Mouse (Mus musculus) layer of hippocampus, adult 18-20 months (tissue): ENCODE measurements at regions not wholly inside any gene's neighbourhood (a gene's known extent, or its start where the extent isn't known, plus 50 kb on each side); places are given as distances from the start of the nearest gene placed in this dataset.

Experiments
- DNase-seq, 2 experiments: peaks; one replicate each; pipeline ENCODE4 v3.0.0; 2022; ENCODE audit warnings: low spot score in 2 of 2
- microRNA-seq, 2 experiments: library from miRNA; unstranded; fragments of <30 nt; microRNA quantifications; one replicate each; pipeline ENCODE4 v1.2.0; 2021

DNA sequence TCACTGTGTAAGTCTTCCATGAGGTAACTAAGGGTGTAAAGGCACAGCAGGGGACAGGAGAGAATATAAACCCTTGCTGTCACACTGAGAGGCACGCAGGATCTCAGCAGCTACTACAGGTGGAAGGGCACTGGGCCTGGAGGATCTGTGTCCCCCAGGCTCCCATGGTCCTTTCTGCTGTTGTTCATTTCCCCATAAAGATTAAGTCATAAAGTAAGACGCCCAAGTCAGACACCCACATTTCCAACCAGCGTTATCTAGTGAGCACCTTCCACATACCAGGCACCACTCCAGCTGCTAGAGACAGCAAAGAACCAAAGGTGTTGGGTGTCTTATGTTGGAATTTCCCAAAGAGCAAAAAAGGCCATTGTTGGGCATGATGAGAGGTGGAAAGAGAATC is 70.8 kb upstream of the Klf3 start:
- no peak for DNase-seq

DNA sequence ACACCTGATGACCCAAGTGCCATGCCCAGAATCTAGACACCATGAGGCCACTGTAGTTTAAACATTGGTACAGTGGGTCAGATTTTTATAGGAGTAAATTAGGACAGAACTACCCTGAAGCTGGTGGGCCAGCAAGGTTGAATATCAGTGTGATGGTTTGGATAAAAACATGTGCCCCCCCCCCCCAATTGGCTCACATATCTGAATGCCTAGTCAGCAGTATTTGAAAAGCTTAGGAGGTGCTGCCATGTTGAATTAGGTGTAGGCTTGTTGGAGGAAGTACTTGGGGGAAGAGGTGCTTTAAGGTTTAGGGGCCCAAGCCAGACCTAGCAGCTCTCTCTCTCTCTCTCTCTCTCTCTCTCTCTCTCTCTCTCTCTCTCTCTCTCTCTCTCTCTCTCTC is 66.2 kb upstream of the Klf3 start:
- no peak for DNase-seq

DNA sequence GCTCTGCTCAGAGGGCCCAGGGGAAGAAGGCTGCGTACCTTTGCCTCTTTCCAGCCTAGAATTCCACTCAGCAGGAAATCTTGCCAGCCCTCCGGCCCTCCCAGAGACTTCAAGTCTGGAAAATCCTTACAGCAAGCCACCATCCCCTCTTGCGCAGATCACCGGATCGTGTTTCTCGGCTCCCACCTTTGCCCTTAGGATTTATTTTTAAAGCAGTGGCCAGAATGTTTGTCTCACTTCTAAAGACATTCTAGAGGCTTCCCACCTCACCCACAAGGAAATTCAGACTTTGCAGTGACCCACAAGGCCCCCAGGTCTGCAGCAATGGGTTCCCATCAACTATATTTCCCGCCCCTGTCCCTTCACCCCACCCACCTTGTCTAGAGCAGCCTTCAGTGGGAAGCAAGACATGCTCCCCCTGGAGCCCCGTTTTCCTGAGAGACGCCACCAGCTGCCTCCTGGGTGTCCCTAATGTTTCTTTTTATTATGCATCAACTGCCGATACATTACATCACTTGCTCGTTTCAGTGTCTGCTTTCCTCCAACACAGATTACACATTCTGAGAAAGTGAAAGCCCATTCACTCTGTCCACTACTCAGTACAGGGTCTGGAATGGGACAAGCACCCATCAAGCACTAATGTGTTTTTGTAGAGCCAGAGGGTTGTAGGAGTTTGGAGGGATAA is 65.0 kb upstream of the Klf3 start:
- no peak for DNase-seq

DNA sequence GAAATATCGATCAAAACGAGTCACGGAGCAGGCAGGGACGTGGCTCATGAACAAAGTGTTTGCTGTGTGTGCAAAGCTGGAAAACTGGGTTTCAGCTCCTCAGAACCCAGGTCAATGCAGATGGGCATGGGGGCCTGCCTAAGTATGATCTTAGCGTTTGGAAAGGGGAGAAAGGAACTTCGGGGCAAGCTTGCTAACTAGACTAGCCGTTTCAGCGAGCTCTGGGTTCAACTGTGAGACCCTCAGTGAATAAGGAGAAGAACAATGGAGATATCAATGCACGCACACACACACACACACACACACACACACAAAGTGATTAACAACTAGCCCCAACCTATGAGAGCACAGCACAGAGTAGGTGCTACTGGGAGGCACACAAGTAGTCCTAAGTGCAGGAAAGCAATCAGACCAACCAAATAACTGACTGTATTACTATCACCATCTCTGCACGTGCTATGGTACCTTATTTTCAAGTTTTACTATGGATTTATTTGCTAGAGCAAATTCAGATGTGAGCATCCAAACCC is 64.3 kb upstream of the Klf3 start:
- no peak for DNase-seq

DNA sequence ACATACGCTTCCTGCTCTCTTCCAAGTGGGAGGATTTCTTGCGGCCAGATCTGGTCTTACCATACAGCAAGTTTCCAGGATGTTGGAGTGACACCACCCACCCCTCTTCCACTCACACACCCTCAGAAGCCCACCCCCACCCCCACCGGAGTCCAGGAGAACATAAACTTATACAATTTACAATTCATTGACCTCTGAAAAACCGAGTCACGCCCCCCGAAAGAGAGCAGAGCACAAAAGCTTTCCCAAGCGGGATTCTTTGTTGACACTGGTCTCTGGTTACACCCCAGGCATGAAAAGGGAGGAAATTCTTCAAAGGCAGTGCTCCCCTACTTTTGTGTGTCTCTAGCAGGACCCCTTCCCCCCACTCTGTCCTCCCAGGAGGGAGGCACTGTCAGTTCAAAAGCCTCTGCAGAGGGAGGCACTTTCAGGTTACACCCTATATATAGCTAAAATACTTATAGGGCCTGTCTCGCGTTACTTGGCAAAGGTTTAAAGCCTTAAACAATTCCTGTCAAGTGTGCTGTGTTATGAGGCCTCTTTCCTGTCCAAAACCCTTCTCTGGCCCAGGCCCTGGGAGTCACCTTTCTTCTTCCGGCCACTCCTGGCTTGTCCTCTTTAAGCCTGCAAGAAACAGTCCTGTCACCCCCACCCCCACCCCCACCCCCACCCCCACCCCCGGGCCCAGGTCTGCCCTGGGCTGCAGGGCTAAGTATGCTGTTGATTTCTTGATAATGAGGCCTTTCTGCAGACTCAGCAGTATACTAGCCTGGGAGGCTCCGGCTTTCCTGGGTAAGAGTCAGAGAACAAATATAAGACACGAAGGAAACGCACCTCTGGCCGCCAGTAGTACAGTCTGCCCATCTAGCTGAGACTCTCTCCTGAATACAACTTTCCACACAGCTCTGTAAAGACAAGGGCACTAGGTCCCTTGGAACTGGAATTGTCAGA is 63.6 kb upstream of the Klf3 start:
- no peak for DNase-seq

DNA sequence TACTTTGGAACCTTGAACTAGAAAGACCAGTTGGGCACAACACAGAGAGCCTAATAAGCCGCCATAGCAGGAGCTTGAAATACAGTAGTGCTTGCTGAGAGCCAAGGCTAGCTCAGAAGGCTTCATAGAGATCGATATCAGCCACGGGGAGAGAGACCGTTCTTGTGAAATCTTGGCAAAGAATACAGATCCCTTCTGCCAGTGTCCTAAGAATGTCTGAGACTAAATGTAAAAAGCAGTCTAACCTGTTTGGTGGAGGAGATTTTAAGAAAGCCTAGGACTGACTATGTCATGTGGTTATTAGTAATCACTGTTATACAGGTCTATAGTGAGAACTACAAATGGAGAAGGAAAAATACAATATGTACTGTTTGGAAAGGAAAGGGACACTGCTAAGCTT is 59.1 kb upstream of the Klf3 start:
- DNase-seq, result no peak

DNA sequence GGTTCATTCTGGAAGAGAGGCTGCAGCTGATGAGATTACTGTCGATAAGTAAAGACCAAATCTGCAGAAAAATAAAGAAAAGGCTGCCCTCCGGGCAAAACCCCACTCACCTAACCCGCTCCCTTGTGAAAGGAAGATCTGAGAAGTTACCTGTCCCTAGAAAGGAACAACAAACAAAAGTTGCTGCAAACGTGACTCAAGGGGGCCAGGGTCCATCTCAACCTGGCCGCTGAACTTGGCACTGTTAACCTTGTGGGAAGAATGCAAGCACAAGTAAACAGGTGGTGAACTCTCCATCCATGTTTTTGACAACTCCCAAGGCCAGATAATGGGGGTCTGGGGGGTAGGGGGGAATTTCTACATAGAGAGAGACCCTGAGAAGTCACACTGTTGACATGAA is 58.7 kb upstream of the Klf3 start:
- DNase-seq, result no peak

DNA sequence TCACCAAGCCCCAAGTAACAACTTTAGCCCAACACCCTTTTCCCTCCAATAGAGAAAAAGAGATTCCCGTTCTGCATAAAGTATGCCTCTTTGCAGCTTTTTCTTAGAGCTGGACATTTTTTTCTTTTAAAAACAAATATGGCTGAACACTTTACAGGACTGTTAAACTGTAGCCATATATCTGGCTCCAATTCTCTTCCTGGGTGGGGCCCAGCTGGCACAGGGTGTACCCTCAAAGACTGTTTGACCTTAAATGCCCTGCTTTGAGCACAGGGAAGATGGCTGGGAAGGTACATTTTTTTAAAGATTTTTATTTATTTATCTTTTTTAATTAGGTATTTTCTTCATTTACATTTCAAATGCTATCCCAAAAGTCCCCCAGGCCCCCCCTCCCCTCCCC is 55.7 kb upstream of the Klf3 start:
- no peak for DNase-seq

DNA sequence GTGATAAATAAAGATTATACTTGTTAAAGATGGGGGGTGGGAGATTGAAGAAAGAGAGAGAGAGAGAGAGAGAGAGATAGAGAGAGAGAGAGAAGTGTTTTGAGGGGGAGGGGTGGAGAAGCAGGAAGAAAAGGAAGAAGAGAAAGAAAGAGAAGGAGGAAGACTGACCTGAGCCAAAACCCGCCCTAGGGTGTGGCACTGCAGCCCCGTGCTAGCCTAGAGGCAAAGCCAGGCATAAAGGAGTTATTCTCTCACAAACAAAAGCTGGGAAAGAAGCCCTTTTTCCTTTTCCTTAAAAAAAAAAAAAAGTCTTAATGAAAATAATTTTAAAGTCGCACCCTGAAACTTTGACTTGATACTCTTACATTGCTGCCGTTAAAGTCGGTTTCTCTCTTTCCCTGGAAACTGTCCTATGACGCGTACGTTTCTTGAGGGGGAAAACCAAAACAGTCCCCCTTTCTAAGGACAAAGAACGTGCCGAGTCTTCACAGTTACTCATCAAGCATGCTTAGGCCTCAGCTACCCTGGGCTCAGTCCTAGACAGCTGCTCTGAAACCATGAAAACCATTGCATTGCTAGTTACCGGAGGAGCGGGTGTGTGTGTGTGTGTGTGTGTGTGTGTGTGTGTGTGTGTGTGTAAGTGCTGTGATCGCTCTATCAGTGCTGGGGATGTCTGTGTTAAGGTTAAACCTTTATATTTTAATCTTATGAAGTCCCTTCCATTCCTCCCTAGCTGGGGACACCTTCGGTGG is 53.6 kb upstream of the Klf3 start:
- DNase-seq, result no peak

DNA sequence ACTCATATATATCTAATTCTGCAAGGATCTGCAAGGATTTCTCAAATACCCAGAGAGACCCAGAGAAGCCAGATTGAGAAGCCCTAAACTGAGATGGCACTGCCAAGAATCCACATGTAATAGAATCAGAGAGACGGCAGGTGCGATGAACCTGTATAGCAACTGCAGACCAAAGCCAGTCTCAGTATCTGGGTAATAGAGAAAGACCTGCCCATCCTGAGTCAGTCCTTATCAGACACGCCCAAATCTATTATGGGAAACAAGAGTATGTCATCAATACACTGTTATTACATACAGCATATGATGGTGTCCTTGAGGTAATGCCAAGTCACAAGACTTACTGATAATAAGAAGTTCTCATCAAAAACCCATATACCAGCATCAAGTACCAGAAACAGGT is 52.8 kb upstream of the Klf3 start:
- no peak for DNase-seq

DNA sequence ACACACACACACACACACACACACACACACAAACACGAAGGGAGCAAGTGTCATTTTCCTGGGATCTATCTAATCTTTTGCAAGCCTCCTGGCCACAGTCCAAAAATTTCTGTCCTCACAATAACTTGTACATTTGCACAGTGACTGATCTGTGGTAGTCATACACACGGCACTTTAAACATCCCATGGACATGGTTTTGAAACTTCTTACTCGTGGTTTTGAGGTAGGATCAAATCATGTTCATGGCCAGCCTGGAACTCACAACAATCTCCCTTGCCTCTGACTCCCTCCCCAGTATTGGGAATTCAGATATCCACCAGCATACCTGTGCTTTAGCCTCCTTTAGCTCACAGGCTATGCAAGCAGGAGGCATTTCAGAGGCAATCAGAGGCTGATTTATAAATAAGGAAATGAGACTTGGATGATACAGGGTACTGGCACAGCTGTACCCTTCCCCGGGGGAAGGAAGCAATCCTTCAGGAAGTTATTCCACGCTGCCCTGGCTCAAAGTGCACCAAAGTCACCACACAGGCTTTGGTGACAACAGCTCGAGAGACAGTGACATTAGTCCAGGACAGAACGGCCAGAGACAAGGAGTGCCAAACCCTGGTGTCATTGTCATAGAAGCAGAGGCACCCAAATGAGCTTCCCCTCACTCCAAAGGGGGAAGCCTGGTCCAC is 52.1 kb upstream of the Klf3 start:
- DNase-seq, result no peak

DNA sequence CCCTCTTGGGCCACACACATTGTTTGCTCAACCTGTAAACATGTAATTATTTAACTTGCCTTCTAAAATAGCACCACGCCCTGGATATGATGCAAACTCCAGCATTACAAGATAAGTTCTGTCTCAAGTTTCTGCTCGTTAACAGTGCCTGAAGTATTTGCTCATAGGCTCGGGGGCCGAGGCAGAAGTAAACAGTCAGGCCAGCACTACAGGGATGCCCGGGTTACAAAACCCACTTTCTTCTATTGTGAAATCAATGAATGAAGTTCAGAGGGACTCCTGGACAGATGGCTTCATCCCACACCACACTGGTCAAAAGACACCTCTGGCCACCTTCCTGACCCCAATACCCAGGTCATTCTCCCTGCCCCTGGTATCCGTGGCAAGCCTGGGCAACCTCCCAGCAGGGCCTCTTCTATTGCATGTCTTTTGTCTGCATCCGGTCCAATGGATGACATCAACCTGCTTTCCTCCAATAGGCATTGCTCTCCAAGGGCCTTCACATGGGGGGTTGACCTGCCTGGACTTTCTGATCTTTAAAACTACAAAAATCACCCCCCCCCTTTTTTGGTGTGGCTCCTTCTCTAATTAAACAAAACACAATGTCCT is 49.9 kb upstream of the Klf3 start:
- DNase-seq, result no peak

Small RNA genes lying in the stretch of these regions (microRNA-seq; reads per million reads assigned to microRNA genes)
- gene Gm25306, result 0 reads per million in 2 experiments
